Mouse (Mus musculus): Measurements from ENCODE around the gene Vcl. TPM values are rescaled to one million over a fixed set of nuclear protein-coding genes. Genes with fewer than 3 reads are reported as not detected.

Vcl gene
- polyA plus RNA-seq, 1 experiment from 2014 or later: 42.4 TPM

GRCm38 (mm10) chr14:20963863-20964262, 34.7 kb downstream of the Vcl start:
- H3K4me3 ChIP-seq: no peak overlapping the region
- peaks cover 4% of the 10 kb centered on the region; the same call in 1 of the 2 replicates for H3K4me1 ChIP-seq
- H3K36me3 ChIP-seq: no peaks in the 10 kb centered on the region
- DNase-seq (ENCODE audit: low spot score): no peak
- no peaks in the 10 kb centered on the region for H3K27me3 ChIP-seq (ENCODE audit: low read depth, poor library complexity, severe bottlenecking)
- 90% methylated on average over 4 of the region's 4 CpGs for WGBS
- no peaks in the 10 kb centered on the region for H3K9me3 ChIP-seq (replicated peaks)
- no peak overlapping the region for H3K27ac ChIP-seq

- Histone ChIP-seq H3K27me3 (ENCODE audit: low read depth, poor library complexity, severe bottlenecking) (no peaks in the 10 kb centered on the region), H3K4me3 (no peak overlapping the region), H3K9me3 (replicated peaks) (no peaks in the 10 kb centered on the region), H3K36me3 (no peaks in the 10 kb centered on the region), H3K4me1 (peaks cover 4% of the 10 kb centered on the region; the same call in 1 of the 2 replicates), H3K27ac (no peak overlapping the region)
- DNase-seq (ENCODE audit: low spot score): no peak
- 81% methylated on average over 2 of the region's 2 CpGs for WGBS
These were observed 35.1 kb downstream of the Vcl start for GRCm38 (mm10) chr14:20964285-20964684.

- Histone ChIP-seq H3K4me1 (peaks cover 4% of the 10 kb centered on the region; the same call in 1 of the 2 replicates), H3K36me3 (no peaks in the 10 kb centered on the region), H3K9me3 (replicated peaks) (no peaks in the 10 kb centered on the region), H3K27ac (no peak overlapping the region), H3K27me3 (ENCODE audit: low read depth, poor library complexity, severe bottlenecking) (no peaks in the 10 kb centered on the region), H3K4me3 (no peak overlapping the region)
- DNase-seq (ENCODE audit: low spot score): no peak
- WGBS: 94% methylated on average over 3 of the region's 3 CpGs
These were observed 37.9 kb downstream of the Vcl start for GRCm38 (mm10) chr14:20966959-20967670.

- no peaks in the 10 kb centered on the region for H3K36me3 ChIP-seq
- H3K4me3 ChIP-seq: no peak overlapping the region
- H3K4me1 ChIP-seq: peaks cover under 1% of the 10 kb centered on the region; the same call in 1 of the 2 replicates
- H3K27ac ChIP-seq: no peak overlapping the region
- H3K27me3 ChIP-seq (ENCODE audit: low read depth, poor library complexity, severe bottlenecking): no peaks in the 10 kb centered on the region
- 100% methylated on average over 1 of the region's 1 CpGs for WGBS
- DNase-seq (ENCODE audit: low spot score): no peak
- H3K9me3 ChIP-seq (replicated peaks): no peaks in the 10 kb centered on the region
These were observed 39.9 kb downstream of the Vcl start for GRCm38 (mm10) chr14:20969066-20969465.

GRCm38 (mm10) chr14:20970389-20970788, 41.2 kb downstream of the Vcl start:
- H3K9me3 ChIP-seq (replicated peaks): no peaks in the 10 kb centered on the region
- 60% methylated on average over 6 of the region's 6 CpGs for WGBS
- DNase-seq (ENCODE audit: low spot score): no peak

GRCm38 (mm10) chr14:20970927-20971326, 41.7 kb downstream of the Vcl start:
- WGBS: 93% methylated on average over 9 of the region's 9 CpGs
- H3K9me3 ChIP-seq (replicated peaks): no peaks in the 10 kb centered on the region
- no peaks in the 10 kb centered on the region for H3K27me3 ChIP-seq (ENCODE audit: low read depth, poor library complexity, severe bottlenecking)
- H3K4me3 ChIP-seq: no peak overlapping the region
- no peaks in the 10 kb centered on the region for H3K4me1 ChIP-seq
- DNase-seq (ENCODE audit: low spot score): no peak
- H3K27ac ChIP-seq: no peak overlapping the region
- no peaks in the 10 kb centered on the region for H3K36me3 ChIP-seq

More at GRCm38 (mm10) chr14:20970389-20970788, 41.2 kb downstream of the Vcl start:
- Histone ChIP-seq H3K4me1 (no peaks in the 10 kb centered on the region), H3K27ac (no peak overlapping the region), H3K4me3 (no peak overlapping the region), H3K36me3 (no peaks in the 10 kb centered on the region), H3K27me3 (ENCODE audit: low read depth, poor library complexity, severe bottlenecking) (no peaks in the 10 kb centered on the region)

- Histone ChIP-seq H3K4me1 (no peaks in the 10 kb centered on the region), H3K27me3 (ENCODE audit: low read depth, poor library complexity, severe bottlenecking) (no peaks in the 10 kb centered on the region), H3K27ac (no peak overlapping the region), H3K4me3 (no peak overlapping the region), H3K36me3 (no peaks in the 10 kb centered on the region), H3K9me3 (replicated peaks) (no peaks in the 10 kb centered on the region)
- DNase-seq (ENCODE audit: low spot score): no peak
These were observed 44.6 kb downstream of the Vcl start for GRCm38 (mm10) chr14:20973821-20974220.

- Histone ChIP-seq H3K9me3 (replicated peaks) (no peaks in the 10 kb centered on the region), H3K36me3 (no peaks in the 10 kb centered on the region), H3K4me1 (no peaks in the 10 kb centered on the region), H3K27ac (no peak overlapping the region), H3K27me3 (ENCODE audit: low read depth, poor library complexity, severe bottlenecking) (no peaks in the 10 kb centered on the region), H3K4me3 (no peak overlapping the region)
- 66% methylated on average over 1 of the region's 1 CpGs for WGBS
- no peak for DNase-seq (ENCODE audit: low spot score)
These were observed 47.5 kb downstream of the Vcl start for GRCm38 (mm10) chr14:20976741-20977140.

- H3K4me3 ChIP-seq: no peak overlapping the region
- DNase-seq (ENCODE audit: low spot score): no peak
- no peaks in the 10 kb centered on the region for H3K27me3 ChIP-seq (ENCODE audit: low read depth, poor library complexity, severe bottlenecking)
- 76% methylated on average over 2 of the region's 2 CpGs for WGBS
- no peaks in the 10 kb centered on the region for H3K9me3 ChIP-seq (replicated peaks)
- no peak overlapping the region for H3K27ac ChIP-seq
- no peaks in the 10 kb centered on the region for H3K4me1 ChIP-seq
- H3K36me3 ChIP-seq: peaks cover 4% of the 10 kb centered on the region
These were observed 48.5 kb downstream of the Vcl start for GRCm38 (mm10) chr14:20977726-20978125.

GRCm38 (mm10) chr14:20983832-20984231, 54.6 kb downstream of the Vcl start:
- H3K9me3 ChIP-seq (replicated peaks): no peaks in the 10 kb centered on the region
- DNase-seq (ENCODE audit: low spot score): no peak
- no peaks in the 10 kb centered on the region for H3K27me3 ChIP-seq (ENCODE audit: low read depth, poor library complexity, severe bottlenecking)
- H3K36me3 ChIP-seq: peaks cover 26% of the 10 kb centered on the region
- no peak overlapping the region for H3K4me3 ChIP-seq
- no peak overlapping the region for H3K27ac ChIP-seq
- H3K4me1 ChIP-seq: peaks cover 6% of the 10 kb centered on the region; the same call in 1 of the 2 replicates
- 78% methylated on average over 2 of the region's 2 CpGs for WGBS

GRCm38 (mm10) chr14:20985482-20985881, 56.3 kb downstream of the Vcl start:
- Histone ChIP-seq H3K27ac (no peak overlapping the region), H3K9me3 (replicated peaks) (no peaks in the 10 kb centered on the region), H3K4me3 (no peak overlapping the region), H3K4me1 (peaks cover 6% of the 10 kb centered on the region; the same call in 1 of the 2 replicates), H3K36me3 (peaks cover 26% of the 10 kb centered on the region), H3K27me3 (ENCODE audit: low read depth, poor library complexity, severe bottlenecking) (no peaks in the 10 kb centered on the region)
- no peak for DNase-seq (ENCODE audit: low spot score)
- 40% methylated on average over 3 of the region's 3 CpGs for WGBS

GRCm38 (mm10) chr14:20991492-20991891, 62.3 kb downstream of the Vcl start:
- 96% methylated on average over 1 of the region's 1 CpGs for WGBS
- Histone ChIP-seq H3K27ac (no peak overlapping the region), H3K27me3 (ENCODE audit: low read depth, poor library complexity, severe bottlenecking) (no peaks in the 10 kb centered on the region), H3K36me3 (peaks cover 23% of the 10 kb centered on the region), H3K4me3 (no peak overlapping the region), H3K9me3 (replicated peaks) (no peaks in the 10 kb centered on the region), H3K4me1 (0 out of 2 replicates have a peak, but pooled peaks cover 2% of the 10 kb centered on the region)
- DNase-seq (ENCODE audit: low spot score): no peak

GRCm38 (mm10) chr14:20993067-20993691, 64.0 kb downstream of the Vcl start:
- DNase-seq (ENCODE audit: low spot score): peak; percentile 42
- Histone ChIP-seq H3K4me1 (no peaks in the 10 kb centered on the region), H3K27me3 (ENCODE audit: low read depth, poor library complexity, severe bottlenecking) (no peaks in the 10 kb centered on the region), H3K4me3 (no peak overlapping the region), H3K27ac (no peak overlapping the region), H3K9me3 (replicated peaks) (no peaks in the 10 kb centered on the region), H3K36me3 (peaks cover 21% of the 10 kb centered on the region)
- 65% methylated on average over 3 of the region's 3 CpGs for WGBS

All from limb, embryonic 10.5 days (tissue).